Mouse (Mus musculus) gastrocnemius, postnatal 25 days (tissue): ENCODE measurements around the gene Gm5868. TPM values are rescaled to one million over a fixed set of nuclear protein-coding genes. Genes with fewer than 3 reads are reported as not detected.

Experiments
- total RNA-seq, 2 experiments: library from RNA; stranded (reverse); gene quantifications; 1 replicate in 1 of 2; 2 replicates in 1 of 2; pipeline ENCODE4 v1.2.3; 2021

Gene Gm5868
- total RNA-seq, 2 experiments from 2014 or later = not detected

Other genes starting within 250 kb of the Gm5868 start
- under 1 TPM; 0.05 to 0.18 TPM for gene Corin, start 83.1 kb downstream of the Gm5868 start, total RNA-seq
- gene Nfxl1, start 27.9 kb downstream of the Gm5868 start, total RNA-seq = 1 to 10 TPM; 3.0 to 4.0 TPM
- gene Zar1, start 6.3 kb downstream of the Gm5868 start, total RNA-seq = not detected
- gene Cnga1, start 56.7 kb upstream of the Gm5868 start, total RNA-seq = not detected
- gene Nipal1, start 60.2 kb upstream of the Gm5868 start, total RNA-seq = not detected
- under 1 TPM in 1 of 2 experiments, not detected in 1; 0.11 TPM for gene Txk, start 165.2 kb upstream of the Gm5868 start, total RNA-seq